Mouse (Mus musculus) forebrain, embryonic 11.5 days (tissue): ENCODE measurements around the gene Ptpn14. TPM values are rescaled to one million over a fixed set of nuclear protein-coding genes. Genes with fewer than 3 reads are reported as not detected.
A peak's percentile ranks its signal among the peaks of the same experiment; 100 is the strongest.

Experiments used
- ATAC-seq: fragments of 200-750 bp; cut with Nextera tagmentation; replicated peaks from 2 replicates; pipeline ENCODE4 v1.8.0; 2017; ENCODE audit warnings: moderate TSS enrichment; ENCODE audit not compliant: low FRiP score
- DNase-seq: peaks from one replicate; pipeline ENCODE4 v3.0.0-alpha.2; 2017; ENCODE audit warnings: low spot score
- H3K27ac ChIP-seq: fragments of 300-500 bp; sonication (generic); 2 replicates; pipeline ENCODE4 v1.5.1; 2014; ENCODE audit warnings: low read depth, low read length
- H3K27me3 ChIP-seq: fragments of 300-500 bp; sonication (generic); 2 replicates; pipeline ENCODE4 v1.6.1; 2014; ENCODE audit warnings: mild to moderate bottlenecking, low read length, mixed read lengths; ENCODE audit not compliant: control insufficient read depth, insufficient read depth
- H3K36me3 ChIP-seq: fragments of 300-500 bp; sonication (generic); 2 replicates; pipeline ENCODE4 v1.6.1; 2014; ENCODE audit warnings: mild to moderate bottlenecking, low read length, moderate library complexity, mixed read lengths; ENCODE audit not compliant: control insufficient read depth, insufficient read depth
- H3K4me1 ChIP-seq: fragments of 300-500 bp; sonication (generic); replicated peaks from 2 replicates; pipeline ENCODE4 v1.6.1; 2014; ENCODE audit warnings: low read length, mixed read lengths; ENCODE audit not compliant: control insufficient read depth, insufficient read depth
- H3K4me2 ChIP-seq: fragments of 300-500 bp; sonication (generic); 2 replicates; pipeline ENCODE4 v1.6.1; 2014; ENCODE audit warnings: low read depth, mild to moderate bottlenecking, low read length, moderate library complexity, mixed read lengths; ENCODE audit not compliant: severe bottlenecking
- H3K4me3 ChIP-seq: fragments of 300-500 bp; sonication (generic); 2 replicates; pipeline ENCODE4 v1.5.1; 2014; ENCODE audit warnings: low read depth, low read length
- H3K9ac ChIP-seq: fragments of 300-500 bp; sonication (generic); 2 replicates; pipeline ENCODE4 v1.6.1; 2014; ENCODE audit warnings: low read length
- H3K9me3 ChIP-seq: fragments of 300-500 bp; sonication (generic); 2 replicates; pipeline ENCODE4 v1.6.1; 2016; ENCODE audit warnings: low read length, mixed read lengths; ENCODE audit not compliant: control insufficient read depth
- WGBS: fragments of 180-500 bp; shearing (Covaris S2); extraction: QIAGEN DNeasy Blood & Tissue Kit; methylation state at CpG from one replicate; pipeline ENCODE4 v1.1.7; 2014; 5-methylcytosine and 5-hydroxymethylcytosine counted together
- polyA plus RNA-seq: library from polyadenylated mRNA; unstranded; fragments of >200 nt; fragmentation: Nextera tagmentation; extraction: Ambion mirVana; gene quantifications from 2 replicates; pipeline ENCODE4 v1.2.1, GENCODE M21; 2014

Gene Ptpn14
- polyA plus RNA-seq, 1 experiment from 2014 or later = 4.5 TPM

GRCm38 (mm10) chr1:189852051-189852450 is 124.0 kb downstream of the Ptpn14 start:
- WGBS = 88% methylated on average over 5 of the region's 5 CpGs
- Histone ChIP-seq H3K27me3 (no peaks in the 10 kb centered on the region), H3K9ac (no peak overlapping the region), H3K36me3 (no peaks in the 10 kb centered on the region), H3K4me2 (no peak overlapping the region), H3K4me3 (no peak overlapping the region), H3K27ac (no peak overlapping the region), H3K4me1 (no peaks in the 10 kb centered on the region), H3K9me3 (no peaks in the 10 kb centered on the region)
- no peak for DNase-seq
- no peak for ATAC-seq

GRCm38 (mm10) chr1:189852456-189852855 is 124.4 kb downstream of the Ptpn14 start:
- WGBS = 82% methylated on average over 7 of the region's 7 CpGs

GRCm38 (mm10) chr1:189854646-189855045 is 126.6 kb downstream of the Ptpn14 start:
- no peaks in the 10 kb centered on the region for H3K36me3 ChIP-seq
- H3K27ac ChIP-seq = no peak overlapping the region
- H3K4me3 ChIP-seq = no peak overlapping the region
- no peak overlapping the region for H3K4me2 ChIP-seq
- WGBS = 86% methylated on average over 13 of the region's 13 CpGs
- no peak for ATAC-seq
- H3K9me3 ChIP-seq = no peaks in the 10 kb centered on the region
- no peak overlapping the region for H3K9ac ChIP-seq
- H3K4me1 ChIP-seq = no peaks in the 10 kb centered on the region
- H3K27me3 ChIP-seq = no peaks in the 10 kb centered on the region
- DNase-seq = no peak

More at GRCm38 (mm10) chr1:189852456-189852855, 124.4 kb downstream of the Ptpn14 start:
- H3K4me2 ChIP-seq = no peak overlapping the region
- no peak overlapping the region for H3K4me3 ChIP-seq
- ATAC-seq (no peak), DNase-seq (no peak)
- H3K27me3 ChIP-seq = no peaks in the 10 kb centered on the region
- H3K9ac ChIP-seq = no peak overlapping the region
- H3K9me3 ChIP-seq = no peaks in the 10 kb centered on the region
- no peaks in the 10 kb centered on the region for H3K36me3 ChIP-seq
- no peaks in the 10 kb centered on the region for H3K4me1 ChIP-seq
- no peak overlapping the region for H3K27ac ChIP-seq

- no peak for ATAC-seq
Observed at GRCm38 (mm10) chr1:189855739-189856138, 127.7 kb downstream of the Ptpn14 start.

GRCm38 (mm10) chr1:189858377-189858776 is 130.3 kb downstream of the Ptpn14 start:
- Histone ChIP-seq H3K4me2 (no peak overlapping the region), H3K9me3 (no peaks in the 10 kb centered on the region), H3K36me3 (no peaks in the 10 kb centered on the region), H3K4me3 (no peak overlapping the region), H3K27ac (no peak overlapping the region), H3K4me1 (no peaks in the 10 kb centered on the region), H3K27me3 (no peaks in the 10 kb centered on the region), H3K9ac (no peak overlapping the region)
- no peak for DNase-seq
- ATAC-seq = no peak
- 91% methylated on average over 6 of the region's 6 CpGs for WGBS

More at GRCm38 (mm10) chr1:189855739-189856138, 127.7 kb downstream of the Ptpn14 start:
- H3K27ac ChIP-seq = no peak overlapping the region
- H3K27me3 ChIP-seq = no peaks in the 10 kb centered on the region
- H3K4me3 ChIP-seq = no peak overlapping the region
- no peaks in the 10 kb centered on the region for H3K36me3 ChIP-seq
- 96% methylated on average over 5 of the region's 5 CpGs for WGBS
- no peaks in the 10 kb centered on the region for H3K4me1 ChIP-seq
- H3K4me2 ChIP-seq = no peak overlapping the region
- H3K9me3 ChIP-seq = no peaks in the 10 kb centered on the region
- DNase-seq = no peak
- H3K9ac ChIP-seq = no peak overlapping the region

GRCm38 (mm10) chr1:189860112-189860941 is 132.3 kb downstream of the Ptpn14 start:
- H3K4me1 ChIP-seq = no peaks in the 10 kb centered on the region
- no peak overlapping the region for H3K9ac ChIP-seq
- H3K4me2 ChIP-seq = no peak overlapping the region
- no peak overlapping the region for H3K27ac ChIP-seq
- 92% methylated on average over 17 of the region's 17 CpGs for WGBS
- no peak overlapping the region for H3K4me3 ChIP-seq
- DNase-seq (no peak), ATAC-seq (no peak)
- H3K27me3 ChIP-seq = no peaks in the 10 kb centered on the region
- no peaks in the 10 kb centered on the region for H3K9me3 ChIP-seq
- H3K36me3 ChIP-seq = no peaks in the 10 kb centered on the region

GRCm38 (mm10) chr1:189860942-189861315 is 132.9 kb downstream of the Ptpn14 start:
- H3K4me3 ChIP-seq = no peak overlapping the region
- no peak overlapping the region for H3K27ac ChIP-seq
- 83% methylated on average over 12 of the region's 12 CpGs for WGBS

GRCm38 (mm10) chr1:189863727-189864126 is 135.7 kb downstream of the Ptpn14 start:
- Histone ChIP-seq H3K27me3 (no peaks in the 10 kb centered on the region), H3K36me3 (no peaks in the 10 kb centered on the region), H3K4me1 (no peaks in the 10 kb centered on the region), H3K9me3 (no peaks in the 10 kb centered on the region), H3K4me3 (no peak overlapping the region), H3K4me2 (no peak overlapping the region), H3K9ac (no peak overlapping the region), H3K27ac (no peak overlapping the region)
- DNase-seq = no peak
- no peak for ATAC-seq
- 93% methylated on average over 3 of the region's 3 CpGs for WGBS

More at GRCm38 (mm10) chr1:189860942-189861315, 132.9 kb downstream of the Ptpn14 start:
- no peaks in the 10 kb centered on the region for H3K36me3 ChIP-seq
- 0 out of 2 replicates have a peak overlapping the region, but pooled peaks have one; percentile 12 for H3K9ac ChIP-seq
- no peak overlapping the region for H3K4me2 ChIP-seq
- DNase-seq = no peak
- no peak for ATAC-seq
- H3K27me3 ChIP-seq = no peaks in the 10 kb centered on the region
- no peaks in the 10 kb centered on the region for H3K4me1 ChIP-seq
- H3K9me3 ChIP-seq = no peaks in the 10 kb centered on the region

GRCm38 (mm10) chr1:189864301-189864700 is 136.2 kb downstream of the Ptpn14 start:
- H3K4me3 ChIP-seq = no peak overlapping the region
- DNase-seq (no peak), ATAC-seq (no peak)
- no peak overlapping the region for H3K9ac ChIP-seq
- no peaks in the 10 kb centered on the region for H3K4me1 ChIP-seq
- H3K27me3 ChIP-seq = no peaks in the 10 kb centered on the region
- no peak overlapping the region for H3K4me2 ChIP-seq
- no peaks in the 10 kb centered on the region for H3K36me3 ChIP-seq
- 75% methylated on average over 9 of the region's 9 CpGs for WGBS
- H3K9me3 ChIP-seq = no peaks in the 10 kb centered on the region
- no peak overlapping the region for H3K27ac ChIP-seq
